Mouse (Mus musculus) brain, embryonic 14.5 days (tissue): ENCODE results near the gene Ephb6. TPM values are rescaled to one million over a fixed set of nuclear protein-coding genes. Genes with fewer than 3 reads are reported as not detected.
A peak's percentile ranks its signal among the peaks of the same experiment; 100 is the strongest.

Experiments used
- DNase-seq: peaks from one replicate; pipeline ENCODE4 v3.0.0-alpha.2; 2011; ENCODE audit warnings: low read depth
- CTCF ChIP-seq: fragments of 200-500 bp; IDR thresholded peaks from 2 replicates; pipeline ENCODE4 v1.5.1; 2012; ENCODE audit warnings: inconsistent platforms, mild to moderate bottlenecking, moderate library complexity, borderline replicate concordance; ENCODE audit not compliant: insufficient read depth, insufficient read length; ENCODE audit errors: extremely low read depth
- POLR2A ChIP-seq: fragments of 200-500 bp; IDR thresholded peaks from 2 replicates; pipeline ENCODE4 v1.6.1; 2012; ENCODE audit warnings: mild to moderate bottlenecking, inconsistent platforms, borderline replicate concordance; ENCODE audit not compliant: poor library complexity, insufficient read depth, insufficient read length, severe bottlenecking; ENCODE audit errors: extremely low read depth
- polyA plus RNA-seq: library from polyadenylated mRNA; depleted of rRNA; stranded (reverse); fragments of >200 nt; gene quantifications from 2 replicates; pipeline ENCODE4 v1.2.3, GENCODE M21; 2012

Gene Ephb6
- polyA plus RNA-seq, 1 experiment, result 42.6 TPM

DNA sequence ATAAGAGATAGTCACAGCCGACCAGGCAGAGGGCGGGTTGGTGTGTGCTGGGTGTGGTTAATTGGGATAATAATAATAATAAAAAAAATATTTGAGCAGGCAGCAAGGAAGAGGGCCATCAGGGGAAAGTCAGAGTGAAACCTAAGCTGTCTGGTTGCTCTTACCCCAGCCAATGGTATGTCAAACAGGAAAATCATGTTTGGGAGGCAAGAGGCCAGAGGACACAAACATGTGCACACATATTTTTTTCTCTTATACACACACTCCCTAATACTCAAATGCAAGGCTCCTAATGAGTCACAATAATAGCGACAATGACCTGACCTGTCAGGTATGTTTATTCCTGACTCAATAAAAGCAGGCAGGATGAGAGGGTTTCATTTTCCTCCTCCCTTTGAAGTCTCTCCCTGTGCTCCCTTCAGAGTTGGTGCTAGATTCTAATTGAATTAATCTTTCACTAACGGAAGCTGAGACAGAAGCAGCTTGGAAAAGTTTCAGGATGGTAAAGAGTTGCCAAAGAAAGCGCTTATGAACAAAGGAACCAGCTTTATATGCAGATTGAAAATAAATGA lies 28.7 kb upstream of the Ephb6 start:
- no peak for TF ChIP-seq CTCF
- TF ChIP-seq POLR2A, result no peak
- DNase-seq, result peak; percentile 54

DNA sequence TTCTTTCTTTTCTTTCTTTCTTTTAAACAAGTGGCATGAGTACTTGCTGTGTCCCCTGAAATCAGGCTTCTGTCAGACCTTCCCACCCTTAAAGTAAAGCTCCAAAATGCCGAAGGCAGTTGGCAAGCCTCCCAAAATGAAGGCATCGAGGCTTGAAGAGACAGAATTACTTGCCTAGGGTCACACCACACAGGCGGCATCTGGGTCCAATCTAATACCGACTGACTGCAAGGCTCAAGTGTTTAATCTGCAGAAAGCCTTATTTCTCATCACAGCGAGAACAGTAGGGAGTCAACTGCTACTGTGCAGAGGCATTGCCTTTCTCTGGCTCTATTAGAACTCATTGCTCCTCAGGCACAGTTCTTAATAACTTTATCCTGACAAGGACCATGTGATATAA lies 28.0 kb upstream of the Ephb6 start:
- peak; percentile 84 for DNase-seq
- no peak for TF ChIP-seq CTCF
- TF ChIP-seq POLR2A, result no peak

DNA sequence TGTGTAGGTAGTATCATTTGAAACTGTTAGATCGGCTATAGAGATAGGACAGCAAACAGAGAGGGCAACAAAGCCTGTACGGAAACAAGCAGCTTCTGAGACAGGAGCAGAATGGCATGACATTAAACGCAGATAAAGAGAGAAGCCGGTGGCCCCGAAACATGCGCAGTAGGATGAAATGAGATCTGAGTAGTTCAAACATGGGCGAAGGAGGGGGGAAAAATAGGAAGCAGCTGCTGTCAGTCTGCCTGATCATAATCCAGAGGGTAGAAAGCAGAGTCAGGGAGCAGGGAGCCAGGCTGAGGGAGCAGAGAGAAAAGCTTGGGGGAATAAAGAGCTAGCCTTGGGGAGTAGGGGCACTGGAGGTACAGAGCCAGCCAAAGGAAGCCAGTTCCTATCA lies 24.0 kb upstream of the Ephb6 start:
- TF ChIP-seq CTCF (no peak), POLR2A (no peak)
- DNase-seq, result peak; percentile 62

DNA sequence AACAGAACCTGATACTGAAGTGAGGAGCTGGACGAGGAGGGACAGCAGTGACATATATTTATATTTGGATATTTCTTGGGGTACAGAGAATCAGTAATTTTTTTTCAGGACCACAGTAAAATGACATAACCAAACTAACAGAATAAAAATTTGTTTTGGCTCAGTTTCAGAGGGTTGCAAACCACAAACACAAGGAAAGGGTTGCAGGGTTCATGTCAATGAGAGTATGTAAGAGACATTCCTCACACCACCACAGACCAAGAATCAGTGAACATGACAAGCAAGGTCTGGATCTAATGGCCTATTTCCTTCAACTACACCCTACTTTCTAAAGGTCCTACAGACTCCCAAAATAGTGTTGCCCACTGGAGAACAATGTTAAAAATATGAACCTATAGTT lies 23.1 kb upstream of the Ephb6 start:
- DNase-seq, result no peak
- TF ChIP-seq CTCF (no peak), POLR2A (no peak)

DNA sequence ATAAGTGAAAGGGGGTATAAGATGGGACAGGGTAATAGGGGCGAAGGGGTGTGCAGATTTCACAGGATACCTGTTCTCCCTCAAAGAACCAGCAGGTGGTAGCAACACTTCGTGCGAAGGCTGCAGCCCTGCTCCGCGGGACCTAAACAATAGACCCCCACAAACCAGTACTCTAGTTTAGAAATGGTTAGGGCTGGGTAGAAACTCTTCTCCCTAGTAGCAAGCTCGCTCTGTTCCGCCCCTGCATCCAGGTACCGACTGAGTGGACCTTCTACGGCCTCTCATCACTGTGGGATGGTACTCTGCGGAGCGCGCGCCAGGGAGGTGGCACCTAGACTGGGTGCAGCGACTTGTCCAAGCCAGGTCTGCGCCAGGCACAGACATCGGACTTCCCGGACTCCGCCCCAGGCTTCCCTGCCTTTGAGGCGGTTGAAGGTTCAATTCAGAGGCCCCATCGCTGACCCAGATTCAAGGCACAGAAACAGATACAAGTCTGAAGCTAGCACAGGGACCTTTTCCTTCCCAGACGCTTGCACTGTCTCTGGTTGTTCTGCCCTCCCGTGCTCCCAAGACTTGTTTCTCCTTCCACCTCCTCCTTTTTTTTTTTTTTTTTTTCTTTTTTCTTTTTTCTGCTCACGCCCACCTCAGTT lies 756 bp upstream of the Ephb6 start:
- DNase-seq, result peak; percentile 91

DNA sequence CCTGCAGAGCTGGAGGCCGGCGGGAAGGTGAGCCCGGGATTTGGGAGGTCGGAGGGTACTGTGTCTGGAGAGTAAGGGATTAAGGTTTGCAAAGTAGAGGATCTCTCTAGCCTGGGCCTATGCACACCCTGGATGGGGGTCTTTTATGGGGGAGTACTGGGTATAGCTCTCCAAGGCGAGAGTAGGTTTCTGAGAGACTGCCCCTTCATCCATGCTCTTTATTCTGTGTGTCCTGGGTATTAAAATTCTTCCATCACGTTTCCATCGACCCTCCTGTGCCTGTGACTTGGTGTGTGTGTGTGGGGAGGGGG lies 467 bp downstream of the Ephb6 start:
- TF ChIP-seq CTCF, result no peak
- no peak for TF ChIP-seq POLR2A
- no peak for DNase-seq

More for the DNA sequence above, 756 bp upstream of the Ephb6 start:
- TF ChIP-seq CTCF (peak; percentile 82), POLR2A (no peak)

DNA sequence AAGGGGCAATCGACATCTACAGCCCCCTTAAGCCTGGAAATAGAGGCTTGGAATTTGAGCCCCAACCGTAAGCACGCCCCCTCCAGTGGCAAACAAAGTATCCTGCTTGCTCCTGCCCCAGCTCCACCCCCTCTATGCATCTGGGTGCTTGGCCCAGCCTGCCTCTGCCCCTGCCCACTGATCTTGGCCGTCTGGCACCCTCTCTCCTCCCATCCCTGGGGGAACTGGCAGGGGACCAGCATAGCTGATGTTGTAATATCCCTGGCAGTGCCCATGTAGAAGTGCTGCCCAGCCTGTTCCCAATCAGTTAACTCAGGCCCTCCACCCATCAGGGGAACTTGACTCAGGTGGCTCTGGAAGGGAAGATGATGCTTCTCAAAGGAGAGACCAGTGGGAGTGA lies 932 bp downstream of the Ephb6 start:
- DNase-seq, result peak; percentile 78
- TF ChIP-seq CTCF (no peak), POLR2A (no peak)

DNA sequence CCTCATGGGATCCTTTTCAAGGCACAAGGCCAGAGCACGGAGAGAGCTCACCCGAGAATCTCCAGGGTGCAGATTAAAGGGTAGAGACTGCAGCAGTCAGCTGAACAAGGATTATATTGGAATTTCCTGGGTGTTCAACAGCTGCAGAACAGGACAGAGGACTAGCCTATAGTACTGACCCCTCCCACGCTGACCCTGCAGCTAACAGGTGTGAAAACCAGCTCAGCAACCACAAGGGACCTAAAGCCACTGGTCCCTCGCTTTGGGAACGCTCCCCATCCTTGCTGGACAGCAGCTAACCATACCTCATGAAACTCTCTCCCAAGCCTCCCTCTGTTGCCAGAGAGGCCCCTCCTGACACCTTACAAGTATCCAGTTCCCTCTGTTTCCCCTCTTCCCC lies 2.4 kb downstream of the Ephb6 start:
- no peak for TF ChIP-seq POLR2A
- TF ChIP-seq CTCF, result no peak
- no peak for DNase-seq

DNA sequence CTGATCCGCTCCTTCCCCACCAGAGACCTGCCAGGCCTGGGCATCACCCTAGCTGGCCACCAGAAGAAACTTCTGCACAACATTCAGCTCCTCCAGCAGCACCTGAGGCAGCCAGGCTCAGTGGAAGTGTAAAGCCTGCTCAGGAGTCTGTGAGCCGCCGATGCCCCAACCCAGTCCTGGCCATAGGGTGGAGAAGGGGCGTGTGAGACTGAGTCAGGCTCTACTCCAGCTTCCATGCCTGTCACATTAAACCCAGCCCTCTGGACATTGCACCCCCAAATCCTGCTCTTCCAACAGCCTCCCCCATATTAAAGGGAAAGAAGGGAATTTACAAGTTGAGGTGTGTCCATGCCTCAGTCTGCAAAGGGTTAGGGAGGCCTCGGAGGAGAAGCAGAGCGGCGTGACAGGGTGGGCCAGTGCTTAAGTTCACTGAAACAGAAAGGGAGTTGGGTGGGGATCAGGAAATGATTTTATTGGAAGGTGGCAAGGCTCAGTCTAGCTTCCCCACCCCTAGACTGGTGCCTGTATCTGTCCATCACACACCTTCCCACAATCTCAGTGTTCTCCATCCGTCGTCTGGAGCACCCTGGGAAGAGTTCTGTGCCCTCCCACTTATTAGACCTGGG lies 15.0 kb downstream of the Ephb6 start:
- DNase-seq, result no peak
- TF ChIP-seq POLR2A, result no peak
- no peak for TF ChIP-seq CTCF

DNA sequence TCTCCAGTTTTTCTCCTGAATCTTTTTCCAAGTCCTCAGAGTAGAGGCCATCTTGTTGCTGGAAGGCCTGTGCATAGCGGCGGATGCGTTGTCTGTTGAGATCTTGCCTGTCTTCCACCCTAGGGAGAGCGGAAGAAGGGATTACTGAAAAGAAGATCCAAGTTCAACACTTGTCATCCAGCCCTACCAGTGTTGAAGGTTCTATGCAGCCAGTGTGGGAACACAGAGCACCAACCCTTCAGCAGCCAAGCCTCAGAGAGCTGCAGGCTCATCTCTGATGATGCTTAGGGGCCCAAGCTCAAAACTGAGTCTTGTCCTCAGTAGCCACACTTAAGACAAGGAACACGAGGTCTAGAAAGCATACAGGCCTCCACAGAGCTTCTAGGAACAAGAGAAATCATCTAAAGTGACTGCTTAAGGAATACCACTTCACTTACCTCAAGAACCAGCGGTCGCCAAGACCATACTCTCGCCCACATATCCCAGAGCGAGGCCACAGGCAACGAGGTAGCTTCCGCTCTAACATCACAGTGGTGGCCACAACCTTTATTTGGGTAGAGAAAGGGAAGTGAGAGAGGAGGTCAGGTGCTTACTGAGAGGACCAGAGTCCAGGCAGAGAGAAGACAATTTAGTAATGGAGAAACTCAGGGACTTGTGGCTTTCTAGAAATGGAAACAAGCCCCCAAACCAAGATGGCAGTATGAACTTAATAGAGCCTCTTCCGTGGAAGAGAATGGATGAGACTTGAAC lies 16.1 kb downstream of the Ephb6 start:
- TF ChIP-seq POLR2A, result no peak
- no peak for TF ChIP-seq CTCF
- no peak for DNase-seq

DNA sequence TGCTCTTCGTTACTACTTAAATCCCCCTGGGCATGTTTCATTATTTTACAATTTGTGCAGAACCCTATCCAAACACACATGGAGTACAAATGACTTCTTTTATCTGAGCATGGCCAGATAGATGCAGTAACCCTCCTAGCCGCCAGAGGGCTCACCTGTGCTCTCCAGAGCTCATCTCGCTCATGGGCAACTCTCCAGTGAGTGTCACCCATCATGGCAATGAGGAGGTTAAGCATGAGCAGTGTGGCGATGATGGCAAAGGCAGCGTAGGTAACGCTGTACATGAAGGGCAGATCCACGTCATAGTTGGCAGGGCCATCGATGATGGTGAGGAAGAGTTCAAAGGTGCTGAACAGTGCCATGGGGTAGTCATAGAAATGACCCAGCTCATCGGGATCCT lies 17.4 kb downstream of the Ephb6 start:
- TF ChIP-seq POLR2A, result no peak
- peak; percentile 50; the same call in 1 of the 2 replicates for TF ChIP-seq CTCF
- DNase-seq, result no peak
